Mouse (Mus musculus): ENCODE results near the gene Gdf2. TPM values are rescaled to one million over a fixed set of nuclear protein-coding genes. Genes with fewer than 3 reads are reported as not detected.

Gene Gdf2
- not detected in 4 replicates for total RNA-seq (2023)

DNA sequence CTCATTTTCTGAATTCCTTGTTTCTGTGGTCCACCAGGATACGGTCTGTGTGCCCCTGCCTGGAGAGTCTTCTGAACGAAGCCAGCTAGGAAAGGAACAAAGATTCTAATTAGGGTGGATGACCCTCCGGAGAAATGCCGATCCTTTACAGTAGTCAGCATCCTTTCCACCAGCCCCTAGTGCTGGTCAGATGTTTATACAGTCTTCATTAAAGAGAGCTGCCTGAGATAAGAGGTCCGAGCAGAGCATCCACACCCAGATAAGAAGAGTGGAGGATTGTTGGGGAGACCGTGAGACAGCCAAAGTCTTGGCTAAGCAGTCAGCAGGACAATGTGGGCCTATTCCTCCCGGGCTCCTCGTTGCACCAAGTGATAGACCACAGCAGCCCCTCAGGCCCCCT is at the start of gene Gdf2:
Gene Gdf2, plus strand, starts transcription at position 301 of the 400 bp plus-strand sequence.

DNA sequence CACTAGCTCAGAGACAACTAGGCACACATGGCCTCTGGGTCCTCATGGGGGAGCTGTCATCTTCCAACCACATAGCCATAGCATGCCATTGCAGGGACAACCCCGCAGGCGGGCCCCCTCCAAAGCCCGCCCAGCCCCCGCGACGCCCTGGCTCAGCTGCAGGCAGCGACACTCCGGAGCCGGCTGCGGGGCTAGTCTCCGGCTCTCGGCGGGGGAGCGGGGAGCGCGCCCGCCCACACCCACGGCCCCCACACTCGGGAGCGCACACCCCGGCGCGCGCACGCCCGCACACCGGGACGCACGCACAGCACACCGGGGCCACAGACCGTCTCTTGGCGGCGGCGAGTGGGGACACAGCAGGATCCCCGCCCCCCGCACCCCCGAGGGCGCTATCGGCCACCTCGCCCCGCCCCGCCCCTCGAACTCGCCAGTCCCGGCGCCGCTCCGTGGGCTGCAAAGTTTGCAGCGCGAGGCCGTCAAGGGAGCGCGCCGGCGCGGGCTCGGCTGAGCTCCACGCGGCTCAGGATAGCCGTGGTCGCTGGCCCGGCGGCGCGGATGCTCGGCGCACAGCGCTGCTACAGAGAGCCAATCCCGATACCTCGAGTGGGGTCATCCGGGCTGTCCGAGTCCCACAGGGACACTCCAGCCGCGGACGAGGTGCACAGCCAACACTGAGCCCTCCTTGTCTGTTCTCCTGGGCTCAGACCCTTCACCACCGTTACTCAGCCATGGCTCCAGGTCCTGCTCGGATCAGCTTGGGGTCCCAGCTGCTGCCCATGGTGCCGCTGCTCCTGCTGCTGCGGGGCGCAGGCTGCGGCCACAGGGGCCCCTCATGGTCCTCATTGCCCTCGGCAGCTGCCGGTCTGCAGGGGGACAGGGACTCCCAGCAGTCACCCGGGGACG is 17.4 kb upstream of the Gdf2 start, which contains the start of gene Gdf10:
Gene Gdf10, plus strand, starts transcription at position 420 of the 903 bp plus-strand sequence.

DNA sequence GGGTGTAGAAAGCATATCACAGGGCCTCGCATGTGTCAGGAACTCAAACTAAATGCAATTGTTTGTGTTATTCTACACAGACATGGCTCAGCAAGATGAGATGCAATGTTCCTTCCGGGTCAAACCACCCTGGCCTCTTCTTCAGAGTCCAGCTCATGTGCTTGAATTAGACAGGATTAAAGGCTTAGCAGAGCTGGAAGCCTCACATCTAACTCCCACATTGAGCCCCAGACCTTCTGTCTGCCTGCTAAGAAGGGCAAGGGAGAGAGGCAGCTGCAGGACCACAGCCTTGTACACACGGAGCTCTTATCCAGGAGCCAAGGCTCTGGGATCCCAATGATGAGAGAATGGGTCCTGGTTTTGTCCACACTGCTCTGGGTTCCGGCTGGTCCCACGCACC is 12.9 kb downstream of the Gdf2 start, which contains the start of gene Rbp3:
Gene Rbp3, plus strand, starts transcription at position 243 of the 400 bp plus-strand sequence.

DNA sequence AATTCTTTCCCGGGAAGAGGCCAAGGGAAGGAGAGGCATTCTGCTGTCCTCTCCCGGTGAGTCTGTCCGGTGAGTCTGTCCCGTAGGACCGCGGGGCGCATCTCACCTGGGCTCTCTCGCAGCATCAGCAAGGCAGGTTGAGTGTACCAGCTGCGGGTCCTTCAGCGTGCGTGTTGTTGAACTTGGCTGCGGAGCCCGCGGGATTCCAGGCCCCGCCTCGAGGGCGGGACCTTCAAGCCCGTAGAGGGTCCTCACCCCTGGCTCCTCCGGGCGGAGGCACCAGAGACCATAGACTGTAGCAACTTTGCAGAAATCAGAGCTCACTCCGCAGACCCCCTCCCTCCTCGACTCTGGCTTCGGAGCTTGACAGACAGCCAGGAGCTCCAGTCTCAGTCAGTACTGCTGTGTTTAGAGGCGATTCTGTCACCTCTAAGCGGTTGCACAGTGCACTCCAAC is 37.8 kb downstream of the Gdf2 start, which contains the start of gene Zfp488:
Gene Zfp488, minus strand, starts transcription at position 161 of the 456 bp plus-strand sequence.

Other genes with a start within 250 kb of the Gdf2 start
- not detected in 4 replicates for gene Gdf10, start 17.5 kb upstream of the Gdf2 start, total RNA-seq (2023)
- not detected in 4 replicates for gene Rbp3, start 13.0 kb downstream of the Gdf2 start, total RNA-seq (2023)
- 0.14 to 0.44 TPM (median 0.41 TPM) in 4 replicates for gene Zfp488, start 37.7 kb downstream of the Gdf2 start, total RNA-seq (2023)
- not detected in 4 replicates for gene Gm30083, start 74.1 kb downstream of the Gdf2 start, total RNA-seq (2023)
- gene Gm5460, start 75.7 kb downstream of the Gdf2 start, total RNA-seq (2023) = not detected in 4 replicates
- not detected in 4 replicates for gene Antxrl, start 111.7 kb downstream of the Gdf2 start, total RNA-seq (2023)
- gene Anxa8, start 144.9 kb downstream of the Gdf2 start, total RNA-seq (2023) = not detected in 4 replicates
- gene A630023A22Rik, start 161.7 kb downstream of the Gdf2 start, total RNA-seq (2023) = not detected in 4 replicates
- not detected in 4 replicates for gene Npy4r, start 211.4 kb downstream of the Gdf2 start, total RNA-seq (2023)